11 mouse cellular contexts compared by ENCODE assay signal in genomic region chr14:122009502-122009901, GRCm38 (mm10). TPM values are rescaled to one million over a fixed set of nuclear protein-coding genes. Genes with fewer than 3 reads are reported as not detected.
A peak's percentile ranks its signal among the peaks of the same experiment; 100 is the strongest.
DNase-seq lines count a peak whose midpoint lies in the region; ATAC-seq lines count a peak whose summit lies in the region.
"Had no signal": no experiment of that assay in that cellular context is flagged by ENCODE, and none has a peak within 500 bp of the region (broad histone marks: within the 10 kb centered on the region; RNA-seq: fewer than 3 reads in every experiment).

No protein-coding gene starts in this region.

- peak; percentile 90 for DNase-seq in CD4-positive, CD25-positive, alpha-beta regulatory T cell, adult 2 months (ENCODE audit: low read depth, low spot score)
- peak; percentile 43 for DNase-seq in spleen, adult 12 weeks (ENCODE audit: low spot score)
- DNase-seq in cerebellum, postnatal 36 days = no peak
- DNase-seq in cerebellum, adult 18-20 months = no peak

- peak; percentile 54; the same call in 1 of the 2 replicates for ATAC-seq in heart, embryonic 16.5 days (replicated peaks; ENCODE audit: extremely low read depth, insufficient read depth, low FRiP score)
- ATAC-seq in heart, embryonic 11.5 days (replicated peaks; ENCODE audit: insufficient number of reproducible peaks, low FRiP score, low TSS enrichment) = no peak
- ATAC-seq in inflammation-experienced regulatory T-cells, adult 6 months = peak; percentile 92
- ATAC-seq in hindbrain, embryonic 16.5 days = no peak

- peaks cover 3% of the 10 kb centered on the region; the same call in 1 of the 2 replicates for H3K36me3 ChIP-seq in heart, embryonic 16.5 days (ENCODE audit: control insufficient read depth, insufficient read depth)
- H3K36me3 ChIP-seq in heart, embryonic 11.5 days (ENCODE audit: control insufficient read depth, insufficient read depth, low read length) = no peaks in the 10 kb centered on the region
- H3K36me3 ChIP-seq in hindbrain, embryonic 16.5 days (ENCODE audit: control insufficient read depth, insufficient read depth, low read length) = peaks cover 5% of the 10 kb centered on the region

- H3K27ac ChIP-seq in heart, embryonic 16.5 days (ENCODE audit: low read length) = no peak overlapping the region
- H3K27ac ChIP-seq in heart, embryonic 11.5 days (ENCODE audit: low read depth, low read length) = no peak overlapping the region
- no peak overlapping the region for H3K27ac ChIP-seq in hindbrain, embryonic 16.5 days (ENCODE audit: low read depth, low read length)
- H3K27ac ChIP-seq: forebrain, embryonic 10.5 days; hindbrain, embryonic 12.5 days had no signal

- no peak overlapping the region for H3K4me2 ChIP-seq in heart, embryonic 16.5 days (ENCODE audit: low read depth, low read length)
- H3K4me2 ChIP-seq in heart, embryonic 11.5 days = no peak overlapping the region
- H3K4me2 ChIP-seq in hindbrain, embryonic 16.5 days (ENCODE audit: low read length) = no peak overlapping the region
- H3K4me2 ChIP-seq: hindbrain, embryonic 12.5 days had no signal

- 69% methylated on average over 13 of the region's 13 CpGs for WGBS in heart, embryonic 16.5 days
- 90% methylated on average over 13 of the region's 13 CpGs for WGBS in heart, embryonic 11.5 days (ENCODE audit: insufficient replicate concordance)
- WGBS in hindbrain, embryonic 16.5 days = 89% methylated on average over 13 of the region's 13 CpGs

- H3K9ac ChIP-seq in heart, embryonic 16.5 days (ENCODE audit: low read length) = no peak overlapping the region
- H3K9ac ChIP-seq in heart, embryonic 11.5 days (ENCODE audit: low read depth, low read length) = no peak overlapping the region
- H3K9ac ChIP-seq in hindbrain, embryonic 16.5 days (ENCODE audit: low read depth, low read length) = no peak overlapping the region
- H3K9ac ChIP-seq: hindbrain, embryonic 12.5 days had no signal

- no peak overlapping the region for H3K4me3 ChIP-seq in heart, embryonic 16.5 days (ENCODE audit: low read length)
- H3K4me3 ChIP-seq in heart, embryonic 11.5 days (ENCODE audit: low read depth, low read length) = no peak overlapping the region
- no peak overlapping the region for H3K4me3 ChIP-seq in hindbrain, embryonic 16.5 days (ENCODE audit: low read length)
- H3K4me3 ChIP-seq: forebrain, embryonic 10.5 days; hindbrain, embryonic 12.5 days had no signal

- peaks cover 4% of the 10 kb centered on the region; the same call in 1 of the 2 replicates for H3K4me1 ChIP-seq in heart, embryonic 16.5 days (ENCODE audit: control insufficient read depth, insufficient read depth, low read length)
- H3K4me1 ChIP-seq in heart, embryonic 11.5 days (ENCODE audit: control insufficient read depth, insufficient read depth, low read length) = 0 out of 2 replicates have a peak, but pooled peaks cover 5% of the 10 kb centered on the region
- H3K4me1 ChIP-seq in hindbrain, embryonic 16.5 days (ENCODE audit: control insufficient read depth, insufficient read depth, low read depth, low read length) = no peaks in the 10 kb centered on the region
- H3K4me1 ChIP-seq: forebrain, embryonic 10.5 days had no signal

- no peaks in the 10 kb centered on the region for H3K9me3 ChIP-seq in heart, embryonic 16.5 days (replicated peaks; ENCODE audit: control insufficient read depth, low read length)
- H3K9me3 ChIP-seq in heart, embryonic 11.5 days (replicated peaks; ENCODE audit: control insufficient read depth, low read length) = no peaks in the 10 kb centered on the region
- H3K9me3 ChIP-seq in hindbrain, embryonic 16.5 days (ENCODE audit: control insufficient read depth, low read length) = no peaks in the 10 kb centered on the region
- H3K9me3 ChIP-seq: forebrain, embryonic 10.5 days; hindbrain, embryonic 12.5 days had no signal

- H3K27me3 ChIP-seq in heart, embryonic 16.5 days (ENCODE audit: control insufficient read depth, insufficient read depth, low read length) = no peaks in the 10 kb centered on the region
- H3K27me3 ChIP-seq in heart, embryonic 11.5 days (ENCODE audit: control insufficient read depth, insufficient read depth, low read length) = no peaks in the 10 kb centered on the region
- no peaks in the 10 kb centered on the region for H3K27me3 ChIP-seq in hindbrain, embryonic 16.5 days (replicated peaks; ENCODE audit: control insufficient read depth, insufficient read depth, low read length)
- H3K27me3 ChIP-seq: hindbrain, embryonic 12.5 days had no signal

RNA-seq across cellular contexts. Expression of gene Timm8a2, which starts 25.0 kb away (rescaled TPM):
- polyA plus RNA-seq in heart, embryonic 16.5 days (2015; fragmentation: Nextera tagmentation; extraction: Ambion mirVana) = not detected in 2 replicates
- polyA plus RNA-seq in heart, embryonic 11.5 days (2014; fragmentation: Nextera tagmentation; extraction: Ambion mirVana) = not detected in 2 replicates
- not detected for polyA plus RNA-seq in inflammation-experienced regulatory T-cells, adult 6 months (2017; shearing (Covaris generic))
- not detected in 2 replicates for polyA plus RNA-seq in hindbrain, embryonic 16.5 days (2015; fragmentation: Nextera tagmentation; extraction: Ambion mirVana)
- polyA plus RNA-seq: forebrain, embryonic 10.5 days; hindbrain, embryonic 12.5 days; midbrain, postnatal 0 days had no signal

RNA-seq across cellular contexts. Expression of gene Gpr183, which starts 44.5 kb away (rescaled TPM):
- polyA plus RNA-seq in heart, embryonic 16.5 days (2015; fragmentation: Nextera tagmentation; extraction: Ambion mirVana) = 2.4 and 3.6 TPM in 2 replicates
- polyA plus RNA-seq in heart, embryonic 11.5 days (2014; fragmentation: Nextera tagmentation; extraction: Ambion mirVana) = 1.5 TPM in 2 replicates
- 100 to 1,000 TPM; 108 to 142 (median 140) TPM for polyA plus RNA-seq in inflammation-experienced regulatory T-cells, adult 6 months (2017; shearing (Covaris generic))
- polyA plus RNA-seq in hindbrain, embryonic 16.5 days (2015; fragmentation: Nextera tagmentation; extraction: Ambion mirVana) = 0.81 and 1.2 TPM in 2 replicates

Comparison
In these comparisons a context has a peak if more than half of its experiments do, and no peak if none do; other contexts are left out.
1. ATAC-seq: peak in heart, embryonic 16.5 days (single experiment) and inflammation-experienced regulatory T-cells, adult 6 months (single experiment); none in heart, embryonic 11.5 days (single experiment) and hindbrain, embryonic 16.5 days (single experiment).
2. DNase-seq: peak in CD4-positive, CD25-positive, alpha-beta regulatory T cell, adult 2 months (single experiment) and spleen, adult 12 weeks (single experiment); none in cerebellum, postnatal 36 days (0 of 2) and cerebellum, adult 18-20 months (0 of 2).
3. RNA of gene Gpr183, which starts 44.5 kb away (polyA plus RNA-seq): 108 to 142 TPM in inflammation-experienced regulatory T-cells, adult 6 months; 2.4 to 3.6 TPM in heart, embryonic 16.5 days, 1.5 TPM in heart, embryonic 11.5 days and 0.81 to 1.2 TPM in hindbrain, embryonic 16.5 days; every median in the first group is over 10 times any median in the second.